Mouse (Mus musculus) megakaryocyte, embryonic 14.5 days (primary cell): ENCODE results near the gene Tenm1.

Experiments
- FLI1 ChIP-seq: IDR thresholded peaks from 2 replicates; pipeline ENCODE4 v1.6.1; 2012; ENCODE audit warnings: low read length, inconsistent platforms, mixed read lengths
- GATA1 ChIP-seq: IDR thresholded peaks from 3 replicates; pipeline ENCODE4 v1.6.1; 2012; ENCODE audit warnings: mixed read lengths, low read length, inconsistent platforms, borderline replicate concordance

GRCm38 (mm10) chrX:43428855-43429263 is at the start of gene Tenm1:
- TF ChIP-seq GATA1 (no peak), FLI1 (no peak)
